Mouse (Mus musculus) liver, adult 2 months (tissue): ENCODE data around the gene Lin7c. TPM values are rescaled to one million over a fixed set of nuclear protein-coding genes. Genes with fewer than 3 reads are reported as not detected.
A peak's percentile ranks its signal among the peaks of the same experiment; 100 is the strongest.

Experiments
- DNase-seq: peaks from one replicate; pipeline ENCODE4 v3.0.0-alpha.2; 2011; ENCODE audit warnings: low read depth, low spot score; ENCODE audit errors: extremely low read depth
- H3K27ac ChIP-seq: fragments of 200-500 bp; replicated peaks from 2 replicates; pipeline ENCODE4 v1.5.1; 2012; ENCODE audit warnings: low read depth, mild to moderate bottlenecking, control low read depth, inconsistent platforms, low read length; ENCODE audit not compliant: insufficient read depth
- H3K27me3 ChIP-seq: fragments of 200-500 bp; 2 replicates; pipeline ENCODE4 v1.6.1; 2012; ENCODE audit warnings: mild to moderate bottlenecking, moderate library complexity, low read length, inconsistent platforms; ENCODE audit not compliant: control insufficient read depth, insufficient read depth
- H3K36me3 ChIP-seq: fragments of 200-500 bp; 2 replicates; pipeline ENCODE4 v1.6.1; 2012; ENCODE audit warnings: low read length, inconsistent platforms; ENCODE audit not compliant: control insufficient read depth, insufficient read depth
- H3K4me1 ChIP-seq: fragments of 200-500 bp; 2 replicates; pipeline ENCODE4 v1.6.1; 2011; ENCODE audit warnings: low read length; ENCODE audit not compliant: control insufficient read depth, insufficient read depth
- H3K4me3 ChIP-seq: fragments of 200-500 bp; 2 replicates; pipeline ENCODE4 v1.5.1; 2011; ENCODE audit warnings: low read depth, mild to moderate bottlenecking, control low read depth, low read length, moderate library complexity; ENCODE audit not compliant: insufficient read depth
- H3K79me2 ChIP-seq: fragments of 200-500 bp; 2 replicates; pipeline ENCODE4 v1.6.1; 2012; ENCODE audit warnings: inconsistent platforms, mild to moderate bottlenecking, low read length, moderate library complexity; ENCODE audit not compliant: control insufficient read depth, insufficient read depth
- H3K9ac ChIP-seq: fragments of 200-500 bp; 2 replicates; pipeline ENCODE4 v1.6.1; 2012; ENCODE audit warnings: low read depth, mild to moderate bottlenecking, control low read depth, inconsistent platforms, low read length
- CTCF ChIP-seq: fragments of 200-500 bp; IDR thresholded peaks from 2 replicates; pipeline ENCODE4 v1.5.1; 2011; ENCODE audit warnings: low read depth, low read length, control low read depth
- POLR2A ChIP-seq: fragments of 200-500 bp; IDR thresholded peaks from 2 replicates; pipeline ENCODE4 v1.6.1; 2011; ENCODE audit warnings: low read length, control low read depth; ENCODE audit not compliant: insufficient read depth; ENCODE audit errors: extremely low read depth
- WGBS: fragments of 180-500 bp; shearing (Covaris S2); methylation state at CpG from one replicate; pipeline ENCODE4 v1.1.7; 2018; 5-methylcytosine and 5-hydroxymethylcytosine counted together
- polyA plus RNA-seq: library from polyadenylated mRNA; depleted of rRNA; stranded (reverse); fragments of >200 nt; gene quantifications from 2 replicates; pipeline ENCODE4 v1.2.3, GENCODE M21; 2012
- total RNA-seq: library from RNA; depleted of rRNA; stranded (reverse); fragments of >200 nt; gene quantifications from 2 replicates; pipeline ENCODE4 v1.2.3, GENCODE M21; 2014

Gene Lin7c
- total and polyA plus RNA-seq, 2 experiments, result 5.4 to 35.8 TPM

DNA sequence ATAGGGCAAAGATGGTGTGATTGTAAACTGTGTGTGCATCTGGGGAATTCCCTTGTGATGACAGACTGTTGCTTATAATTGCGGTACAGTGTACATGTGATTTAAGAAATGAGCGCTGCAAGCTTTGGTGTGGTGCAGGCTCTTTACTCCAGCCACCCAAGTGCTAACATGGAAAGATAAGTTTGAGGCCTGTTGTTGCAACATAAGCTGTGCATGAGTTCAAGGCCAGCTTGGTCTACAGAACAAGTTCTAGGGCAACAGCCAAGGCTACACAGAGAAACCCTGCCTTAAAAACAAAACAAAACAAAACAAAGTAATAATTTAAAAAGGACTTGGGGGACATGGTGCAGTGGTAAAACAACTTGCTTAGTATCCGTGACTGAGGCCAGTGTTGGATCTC is 44.5 kb downstream of the Lin7c start:
- H3K4me3 ChIP-seq, result no peak overlapping the region
- H3K4me1 ChIP-seq, result peaks cover 43% of the 10 kb centered on the region
- H3K27ac ChIP-seq, result peak overlapping the region; percentile 65
- peaks cover 42% of the 10 kb centered on the region for H3K79me2 ChIP-seq
- 0 out of 2 replicates have a peak, but pooled peaks cover 2% of the 10 kb centered on the region for H3K36me3 ChIP-seq
- peak; percentile 82 for DNase-seq
- TF ChIP-seq POLR2A, result no peak
- TF ChIP-seq CTCF, result no peak
- WGBS, result 48% methylated on average over 3 of the region's 3 CpGs
- H3K27me3 ChIP-seq, result no peaks in the 10 kb centered on the region
- no peak overlapping the region for H3K9ac ChIP-seq

DNA sequence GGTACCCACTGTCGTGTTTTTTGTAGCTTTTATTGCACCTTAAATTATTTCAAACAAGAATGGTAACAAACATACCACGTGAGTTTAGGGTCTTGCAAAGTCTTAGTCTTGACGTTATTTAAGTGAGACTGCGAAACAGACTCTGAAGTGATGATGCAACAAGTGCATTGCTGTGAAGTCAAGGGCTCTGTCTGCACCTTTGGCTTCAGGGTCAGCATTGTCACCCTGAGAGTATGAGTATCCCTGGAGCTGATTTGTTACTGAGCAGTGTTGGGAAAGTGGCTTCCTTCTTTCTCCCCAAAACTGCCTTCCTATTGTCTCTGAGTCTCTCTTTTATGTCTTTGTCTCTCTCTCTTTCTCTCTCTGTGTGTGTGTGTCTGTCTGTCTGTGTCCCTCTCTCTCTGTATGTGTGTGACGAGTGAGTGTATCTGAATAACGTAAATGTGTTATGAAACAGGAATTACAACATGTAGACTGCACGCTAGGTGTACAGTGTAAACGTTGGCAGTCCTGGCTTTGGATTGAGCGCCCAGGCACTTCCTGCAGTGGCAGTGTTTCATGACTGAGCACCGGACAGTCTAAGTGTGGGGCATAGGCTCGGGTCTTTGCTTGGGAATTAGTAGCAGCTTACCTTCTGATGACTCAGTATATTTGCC is 45.2 kb downstream of the Lin7c start:
- H3K4me3 ChIP-seq, result no peak overlapping the region
- H3K9ac ChIP-seq, result no peak overlapping the region
- no peaks in the 10 kb centered on the region for H3K27me3 ChIP-seq
- TF ChIP-seq POLR2A (no peak), CTCF (no peak)
- WGBS, result 30% methylated on average over 11 of the region's 11 CpGs
- peak; percentile 82 for DNase-seq
- H3K36me3 ChIP-seq, result 0 out of 2 replicates have a peak, but pooled peaks cover 2% of the 10 kb centered on the region
- H3K4me1 ChIP-seq, result peaks cover 43% of the 10 kb centered on the region
- peak overlapping the region; percentile 83 for H3K27ac ChIP-seq
- H3K79me2 ChIP-seq, result peaks cover 38% of the 10 kb centered on the region

DNA sequence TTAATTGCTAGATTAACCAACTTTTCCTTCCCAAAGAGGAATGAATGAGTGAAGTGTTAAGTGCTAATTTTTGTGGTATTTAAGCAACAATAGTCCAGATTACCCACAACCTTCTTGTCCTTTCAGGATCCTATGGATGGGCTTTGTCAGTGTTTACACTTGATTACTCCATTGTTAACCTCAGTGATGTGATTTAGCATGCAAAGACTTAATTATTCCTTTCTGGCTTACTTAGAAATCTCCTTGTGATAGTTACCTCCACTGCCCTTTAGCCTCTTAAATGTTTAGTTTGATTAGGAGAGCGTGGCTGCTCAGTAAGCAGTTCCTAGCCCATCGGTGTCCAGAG is 45.7 kb downstream of the Lin7c start:
- Histone ChIP-seq H3K27me3 (no peaks in the 10 kb centered on the region), H3K4me1 (peaks cover 42% of the 10 kb centered on the region), H3K79me2 (peaks cover 37% of the 10 kb centered on the region), H3K4me3 (no peak overlapping the region), H3K27ac (peak overlapping the region; percentile 83), H3K36me3 (0 out of 2 replicates have a peak, but pooled peaks cover 2% of the 10 kb centered on the region), H3K9ac (no peak overlapping the region)
- WGBS, result 22% methylated on average over 2 of the region's 2 CpGs
- peak; percentile 28 for DNase-seq
- TF ChIP-seq CTCF (no peak), POLR2A (no peak)

DNA sequence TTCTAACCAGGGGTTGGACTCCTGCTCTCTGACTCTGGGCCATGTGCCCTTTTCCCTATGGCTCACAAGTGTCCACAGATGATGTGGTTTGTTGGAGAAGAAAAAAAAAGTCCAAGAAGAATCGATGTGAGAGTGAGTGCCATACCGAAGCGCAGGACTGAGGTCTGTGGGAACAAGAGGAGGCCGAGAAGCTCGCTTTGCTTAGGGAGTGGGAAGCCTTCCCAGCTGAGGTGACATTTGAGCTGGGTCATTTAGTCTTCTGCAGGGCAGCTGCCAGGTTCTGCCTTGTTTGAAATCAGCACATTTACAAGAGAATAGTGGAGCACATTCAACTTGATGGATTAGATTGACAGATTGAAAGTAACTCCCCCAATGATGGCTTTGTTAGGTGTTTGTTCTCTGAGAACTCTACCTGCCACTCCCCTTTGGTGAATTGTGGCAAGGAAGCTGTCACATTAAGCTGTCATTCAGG is 51.4 kb downstream of the Lin7c start:
- Histone ChIP-seq H3K27ac (no peak overlapping the region), H3K36me3 (no peaks in the 10 kb centered on the region), H3K9ac (no peak overlapping the region), H3K79me2 (peaks cover 25% of the 10 kb centered on the region), H3K4me1 (peaks cover 6% of the 10 kb centered on the region; the same call in 1 of the 2 replicates), H3K27me3 (no peaks in the 10 kb centered on the region), H3K4me3 (no peak overlapping the region)
- 22% methylated on average over 5 of the region's 5 CpGs for WGBS
- no peak for TF ChIP-seq POLR2A
- no peak for TF ChIP-seq CTCF
- DNase-seq, result peak; percentile 75

DNA sequence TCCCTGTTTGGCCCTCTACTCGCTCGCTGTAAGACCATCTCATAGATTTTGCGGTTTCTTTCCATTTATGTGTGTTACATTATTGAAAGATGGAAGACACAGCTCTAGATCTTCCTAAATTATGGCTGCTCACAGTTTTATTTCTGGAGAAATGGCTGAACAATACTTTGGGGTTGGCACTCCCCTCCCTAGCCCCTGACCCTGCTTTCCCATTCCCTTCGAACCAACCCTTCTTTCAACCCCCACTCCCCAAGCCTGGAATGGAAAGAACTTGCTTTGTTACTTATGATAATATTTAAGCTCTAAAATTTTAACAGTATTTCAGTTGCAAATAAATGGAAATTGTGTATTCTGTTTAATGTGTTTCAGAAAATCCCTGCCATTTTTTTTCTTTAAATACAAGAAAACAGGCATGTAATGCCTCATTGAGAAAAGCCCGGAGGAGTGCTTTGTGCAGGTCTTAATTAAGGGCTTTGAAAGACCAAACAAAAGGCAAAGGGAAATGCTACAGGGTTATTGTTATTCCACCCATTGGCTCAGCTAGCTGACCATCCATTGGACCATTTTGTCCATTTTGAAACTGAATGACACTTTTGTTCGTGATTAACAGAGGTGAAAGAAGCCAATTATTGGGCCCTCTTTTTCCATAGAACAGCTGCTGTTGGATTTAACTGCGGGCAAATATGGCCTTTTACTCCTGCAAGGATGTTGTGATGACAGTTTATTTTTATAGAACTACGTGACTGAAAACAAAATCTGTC is 52.3 kb downstream of the Lin7c start:
- peaks cover 6% of the 10 kb centered on the region; the same call in 1 of the 2 replicates for H3K4me1 ChIP-seq
- no peaks in the 10 kb centered on the region for H3K36me3 ChIP-seq
- H3K27ac ChIP-seq, result no peak overlapping the region
- TF ChIP-seq CTCF (no peak), POLR2A (no peak)
- H3K27me3 ChIP-seq, result no peaks in the 10 kb centered on the region
- no peak for DNase-seq
- no peak overlapping the region for H3K4me3 ChIP-seq
- no peak overlapping the region for H3K9ac ChIP-seq
- peaks cover 27% of the 10 kb centered on the region for H3K79me2 ChIP-seq
- WGBS, result 93% methylated on average over 8 of the region's 8 CpGs
